Comparison of ENCODE assay signal across 34 mouse cellular contexts in genomic region chrX:20269980-20270379, GRCm38 (mm10).
"Had no signal": no experiment of that assay in that cellular context is flagged by ENCODE, and none has a peak within 500 bp of the region (broad histone marks: within the 10 kb centered on the region; RNA-seq: fewer than 3 reads in every experiment).

No protein-coding gene starts in this region.

- DNase-seq: heart, postnatal 10 days; heart, postnatal 14 days; heart, postnatal 36 days; heart, postnatal 4 days; kidney, adult 11 months; kidney, adult 18-20 months; kidney, adult 2 months; kidney, adult 8-10 months; kidney, adult 9 months; kidney, postnatal 10 days; kidney, postnatal 14 days; kidney, postnatal 25 days; kidney, postnatal 36 days; kidney, postnatal 4 days; layer of hippocampus, adult 9-11 months; layer of hippocampus, postnatal 36 days had no signal

- H3K27me3 ChIP-seq: heart, embryonic 12.5 days; heart, embryonic 13.5 days; heart, embryonic 15.5 days; hindbrain, embryonic 12.5 days; hindbrain, embryonic 13.5 days; hindbrain, embryonic 15.5 days; intestine, embryonic 15.5 days; kidney, embryonic 15.5 days had no signal

- H3K9me3 ChIP-seq: heart, embryonic 12.5 days; heart, embryonic 13.5 days; heart, embryonic 15.5 days; hindbrain, embryonic 10.5 days; hindbrain, embryonic 12.5 days; hindbrain, embryonic 13.5 days; hindbrain, embryonic 15.5 days; intestine, embryonic 15.5 days; kidney, embryonic 15.5 days had no signal

- H3K9ac ChIP-seq: heart, embryonic 12.5 days; heart, embryonic 13.5 days; heart, embryonic 15.5 days; hindbrain, embryonic 12.5 days; hindbrain, embryonic 13.5 days; hindbrain, embryonic 14.5 days; hindbrain, embryonic 15.5 days; intestine, embryonic 15.5 days; kidney, embryonic 15.5 days had no signal

- ATAC-seq: hindbrain, embryonic 16.5 days; hindbrain, postnatal 0 days; inflammation-experienced regulatory T-cells, adult 6 months; intestine, embryonic 15.5 days; intestine, embryonic 16.5 days; intestine, postnatal 0 days had no signal

- H3K27ac ChIP-seq: heart, embryonic 13.5 days; heart, embryonic 15.5 days; hindbrain, embryonic 10.5 days; hindbrain, embryonic 12.5 days; hindbrain, embryonic 13.5 days; hindbrain, embryonic 14.5 days; hindbrain, embryonic 15.5 days; hindbrain, postnatal 0 days; intestine, embryonic 15.5 days; kidney, embryonic 15.5 days; kidney, postnatal 0 days; layer of hippocampus, adult 2 months; left cerebral cortex, adult 2 months had no signal

- H3K4me3 ChIP-seq: heart, embryonic 12.5 days; heart, embryonic 13.5 days; heart, embryonic 15.5 days; hindbrain, embryonic 10.5 days; hindbrain, embryonic 12.5 days; hindbrain, embryonic 13.5 days; hindbrain, embryonic 15.5 days; intestine, embryonic 15.5 days; kidney, embryonic 15.5 days; layer of hippocampus, adult 2 months; left cerebral cortex, adult 2 months had no signal

- H3K4me1 ChIP-seq: heart, embryonic 12.5 days; heart, embryonic 13.5 days; heart, embryonic 15.5 days; hindbrain, embryonic 10.5 days; hindbrain, embryonic 12.5 days; hindbrain, embryonic 13.5 days; hindbrain, embryonic 15.5 days; intestine, embryonic 15.5 days; kidney, embryonic 15.5 days had no signal

- H3K36me3 ChIP-seq: heart, embryonic 12.5 days; heart, embryonic 13.5 days; heart, embryonic 15.5 days; hindbrain, embryonic 10.5 days; hindbrain, embryonic 12.5 days; hindbrain, embryonic 13.5 days; hindbrain, embryonic 15.5 days; intestine, embryonic 15.5 days; kidney, embryonic 15.5 days had no signal
